Mouse (Mus musculus): Measurements from ENCODE around the gene Hist1h2bn. TPM values are rescaled to one million over a fixed set of nuclear protein-coding genes. Genes with fewer than 3 reads are reported as not detected.
"Not testable (repeated sequence)": the region's sequence is repeated elsewhere in the genome, so short reads cannot be mapped to it uniquely, and the experiment has no call there.

The Hist1h2bn gene
- polyA plus RNA-seq, 1 experiment from 2014 or later = 3.2 TPM

GRCm38 (mm10) chr13:21784311-21784710, 30.4 kb downstream of the Hist1h2bn start:
- H3K36me3 ChIP-seq (ENCODE audit: control insufficient read depth, insufficient read depth, low read length) = no peaks in the 10 kb centered on the region
- H3K9me3 ChIP-seq (ENCODE audit: control insufficient read depth, low read length) = no peaks in the 10 kb centered on the region
- WGBS = 26% methylated on average over 6 of the region's 6 CpGs
- DNase-seq (ENCODE audit: low spot score) (no peak), ATAC-seq (replicated peaks; ENCODE audit: low FRiP score, low TSS enrichment, low read depth) (no peak)
- H3K4me2 ChIP-seq (ENCODE audit: low read length) = peak overlapping the region; percentile 61
- H3K4me3 ChIP-seq (ENCODE audit: low read depth, low read length) = no peak overlapping the region
- no peaks in the 10 kb centered on the region for H3K27me3 ChIP-seq (replicated peaks; ENCODE audit: control insufficient read depth, insufficient read depth, low read length)
- peaks cover 25% of the 10 kb centered on the region for H3K4me1 ChIP-seq (replicated peaks; ENCODE audit: control insufficient read depth, insufficient read depth, low read length)
- peak overlapping the region; percentile 92 for H3K27ac ChIP-seq (ENCODE audit: low read depth)
- H3K9ac ChIP-seq (ENCODE audit: low read length) = peak overlapping the region; percentile 54

GRCm38 (mm10) chr13:21786189-21786898, 32.4 kb downstream of the Hist1h2bn start:
- DNase-seq (ENCODE audit: low spot score) (peak; percentile 65), ATAC-seq (replicated peaks; ENCODE audit: low FRiP score, low TSS enrichment, low read depth) (no peak)
- Histone ChIP-seq H3K4me2 (ENCODE audit: low read length) (peak overlapping the region; percentile 55), H3K4me1 (replicated peaks; ENCODE audit: control insufficient read depth, insufficient read depth, low read length) (peaks cover 31% of the 10 kb centered on the region), H3K9ac (ENCODE audit: low read length) (peak overlapping the region; percentile 63), H3K27ac (ENCODE audit: low read depth) (peak overlapping the region; percentile 88), H3K36me3 (ENCODE audit: control insufficient read depth, insufficient read depth, low read length) (no peaks in the 10 kb centered on the region), H3K9me3 (ENCODE audit: control insufficient read depth, low read length) (no peaks in the 10 kb centered on the region), H3K27me3 (replicated peaks; ENCODE audit: control insufficient read depth, insufficient read depth, low read length) (no peaks in the 10 kb centered on the region), H3K4me3 (ENCODE audit: low read depth, low read length) (peak overlapping the region; percentile 36)
- WGBS = 4% methylated on average over 8 of the region's 8 CpGs

GRCm38 (mm10) chr13:21786899-21787629, 33.1 kb downstream of the Hist1h2bn start, which contains the start of the genes Hist1h2an and Hist1h2bp:
Hist1h2an (minus strand) TSS chr13:21787218.
Hist1h2bp (plus strand) TSS chr13:21787461.
- H3K36me3 ChIP-seq (ENCODE audit: control insufficient read depth, insufficient read depth, low read length); H3K9me3 ChIP-seq (ENCODE audit: control insufficient read depth, low read length); H3K27me3 ChIP-seq (replicated peaks; ENCODE audit: control insufficient read depth, insufficient read depth, low read length): not testable (repeated sequence)
- Histone ChIP-seq H3K9ac (ENCODE audit: low read length) (peak within 1 kb of the TSS; percentile 63), H3K27ac (ENCODE audit: low read depth) (peak within 1 kb of the TSS; percentile 88), H3K4me1 (replicated peaks; ENCODE audit: control insufficient read depth, insufficient read depth, low read length) (peaks cover 31% of the 10 kb centered on the region), H3K4me3 (ENCODE audit: low read depth, low read length) (peak within 1 kb of the TSS; percentile 36), H3K4me2 (ENCODE audit: low read length) (peak within 1 kb of the TSS; percentile 55)
- DNase-seq (ENCODE audit: low spot score) (peak; percentile 93), ATAC-seq (replicated peaks; ENCODE audit: low FRiP score, low TSS enrichment, low read depth) (peak; percentile 94)
- 0% methylated on average over 35 of the region's 63 CpGs for WGBS

GRCm38 (mm10) chr13:21787760-21788593, 34.1 kb downstream of the Hist1h2bn start:
- peak overlapping the region; percentile 55 for H3K4me2 ChIP-seq (ENCODE audit: low read length)
- peak overlapping the region; percentile 88 for H3K27ac ChIP-seq (ENCODE audit: low read depth)
- no peaks in the 10 kb centered on the region for H3K9me3 ChIP-seq (ENCODE audit: control insufficient read depth, low read length)
- H3K9ac ChIP-seq (ENCODE audit: low read length) = peak overlapping the region; percentile 47
- H3K4me1 ChIP-seq (replicated peaks; ENCODE audit: control insufficient read depth, insufficient read depth, low read length) = peaks cover 31% of the 10 kb centered on the region
- DNase-seq (ENCODE audit: low spot score) (peak; percentile 51), ATAC-seq (replicated peaks; ENCODE audit: low FRiP score, low TSS enrichment, low read depth) (no peak; the same call in 1 of the 2 replicates)
- 24% methylated on average over 14 of the region's 21 CpGs for WGBS
- H3K4me3 ChIP-seq (ENCODE audit: low read depth, low read length) = peak overlapping the region; percentile 21
- no peaks in the 10 kb centered on the region for H3K36me3 ChIP-seq (ENCODE audit: control insufficient read depth, insufficient read depth, low read length)
- H3K27me3 ChIP-seq (replicated peaks; ENCODE audit: control insufficient read depth, insufficient read depth, low read length) = no peaks in the 10 kb centered on the region

GRCm38 (mm10) chr13:21789925-21790324, 36.0 kb downstream of the Hist1h2bn start:
- Histone ChIP-seq H3K9ac (ENCODE audit: low read length) (no peak overlapping the region), H3K4me1 (replicated peaks; ENCODE audit: control insufficient read depth, insufficient read depth, low read length) (peaks cover 24% of the 10 kb centered on the region), H3K27ac (ENCODE audit: low read depth) (no peak overlapping the region), H3K4me3 (ENCODE audit: low read depth, low read length) (no peak overlapping the region), H3K27me3 (replicated peaks; ENCODE audit: control insufficient read depth, insufficient read depth, low read length) (no peaks in the 10 kb centered on the region), H3K36me3 (ENCODE audit: control insufficient read depth, insufficient read depth, low read length) (no peaks in the 10 kb centered on the region), H3K9me3 (ENCODE audit: control insufficient read depth, low read length) (no peaks in the 10 kb centered on the region), H3K4me2 (ENCODE audit: low read length) (no peak overlapping the region)
- 38% methylated on average over 6 of the region's 6 CpGs for WGBS
- ATAC-seq (replicated peaks; ENCODE audit: low FRiP score, low TSS enrichment, low read depth) = no peak
- peak; percentile 50 for DNase-seq (ENCODE audit: low spot score)

GRCm38 (mm10) chr13:21790601-21791283, 36.8 kb downstream of the Hist1h2bn start:
- DNase-seq (ENCODE audit: low spot score) (peak; percentile 68), ATAC-seq (replicated peaks; ENCODE audit: low FRiP score, low TSS enrichment, low read depth) (no peak)
- peak overlapping the region; percentile 51 for H3K4me2 ChIP-seq (ENCODE audit: low read length)
- peak overlapping the region; percentile 16 for H3K4me3 ChIP-seq (ENCODE audit: low read depth, low read length)
- no peaks in the 10 kb centered on the region for H3K27me3 ChIP-seq (replicated peaks; ENCODE audit: control insufficient read depth, insufficient read depth, low read length)
- peaks cover 21% of the 10 kb centered on the region for H3K4me1 ChIP-seq (replicated peaks; ENCODE audit: control insufficient read depth, insufficient read depth, low read length)
- no peaks in the 10 kb centered on the region for H3K9me3 ChIP-seq (ENCODE audit: control insufficient read depth, low read length)
- WGBS = 8% methylated on average over 17 of the region's 18 CpGs
- peak overlapping the region; percentile 44; the same call in 1 of the 2 replicates for H3K27ac ChIP-seq (ENCODE audit: low read depth)
- no peaks in the 10 kb centered on the region for H3K36me3 ChIP-seq (ENCODE audit: control insufficient read depth, insufficient read depth, low read length)
- H3K9ac ChIP-seq (ENCODE audit: low read length) = peak overlapping the region; percentile 34

- 90% methylated on average over 7 of the region's 7 CpGs for WGBS
- Histone ChIP-seq H3K36me3 (ENCODE audit: control insufficient read depth, insufficient read depth, low read length) (no peaks in the 10 kb centered on the region), H3K4me2 (ENCODE audit: low read length) (no peak overlapping the region)
These were observed 41.7 kb downstream of the Hist1h2bn start for GRCm38 (mm10) chr13:21795584-21795983.

GRCm38 (mm10) chr13:21797163-21797562, 43.2 kb downstream of the Hist1h2bn start:
- not testable (repeated sequence) for H3K36me3 ChIP-seq (ENCODE audit: control insufficient read depth, insufficient read depth, low read length); DNase-seq (ENCODE audit: low spot score); H3K9me3 ChIP-seq (ENCODE audit: control insufficient read depth, low read length); H3K4me1 ChIP-seq (replicated peaks; ENCODE audit: control insufficient read depth, insufficient read depth, low read length); ATAC-seq (replicated peaks; ENCODE audit: low FRiP score, low TSS enrichment, low read depth); H3K4me2 ChIP-seq (ENCODE audit: low read length); H3K4me3 ChIP-seq (ENCODE audit: low read depth, low read length); H3K27ac ChIP-seq (ENCODE audit: low read depth); H3K9ac ChIP-seq (ENCODE audit: low read length); H3K27me3 ChIP-seq (replicated peaks; ENCODE audit: control insufficient read depth, insufficient read depth, low read length)

More at GRCm38 (mm10) chr13:21795584-21795983, 41.7 kb downstream of the Hist1h2bn start:
- H3K9me3 ChIP-seq (ENCODE audit: control insufficient read depth, low read length) = no peaks in the 10 kb centered on the region
- H3K4me1 ChIP-seq (replicated peaks; ENCODE audit: control insufficient read depth, insufficient read depth, low read length) = peaks cover 4% of the 10 kb centered on the region; the same call in 1 of the 2 replicates
- H3K27me3 ChIP-seq (replicated peaks; ENCODE audit: control insufficient read depth, insufficient read depth, low read length) = no peaks in the 10 kb centered on the region
- no peak for ATAC-seq (replicated peaks; ENCODE audit: low FRiP score, low TSS enrichment, low read depth)
- DNase-seq (ENCODE audit: low spot score) = no peak
- no peak overlapping the region for H3K4me3 ChIP-seq (ENCODE audit: low read depth, low read length)
- H3K27ac ChIP-seq (ENCODE audit: low read depth) = no peak overlapping the region
- H3K9ac ChIP-seq (ENCODE audit: low read length) = no peak overlapping the region

Data from intestine, embryonic 14.5 days (tissue).